Mouse (Mus musculus): ENCODE measurements around the gene Lgals2. TPM values are rescaled to one million over a fixed set of nuclear protein-coding genes. Genes with fewer than 3 reads are reported as not detected.

Lgals2 gene
- 3.4 TPM in 2 replicates for polyA plus RNA-seq (2015; fragmentation: Nextera tagmentation; extraction: Ambion mirVana)

DNA sequence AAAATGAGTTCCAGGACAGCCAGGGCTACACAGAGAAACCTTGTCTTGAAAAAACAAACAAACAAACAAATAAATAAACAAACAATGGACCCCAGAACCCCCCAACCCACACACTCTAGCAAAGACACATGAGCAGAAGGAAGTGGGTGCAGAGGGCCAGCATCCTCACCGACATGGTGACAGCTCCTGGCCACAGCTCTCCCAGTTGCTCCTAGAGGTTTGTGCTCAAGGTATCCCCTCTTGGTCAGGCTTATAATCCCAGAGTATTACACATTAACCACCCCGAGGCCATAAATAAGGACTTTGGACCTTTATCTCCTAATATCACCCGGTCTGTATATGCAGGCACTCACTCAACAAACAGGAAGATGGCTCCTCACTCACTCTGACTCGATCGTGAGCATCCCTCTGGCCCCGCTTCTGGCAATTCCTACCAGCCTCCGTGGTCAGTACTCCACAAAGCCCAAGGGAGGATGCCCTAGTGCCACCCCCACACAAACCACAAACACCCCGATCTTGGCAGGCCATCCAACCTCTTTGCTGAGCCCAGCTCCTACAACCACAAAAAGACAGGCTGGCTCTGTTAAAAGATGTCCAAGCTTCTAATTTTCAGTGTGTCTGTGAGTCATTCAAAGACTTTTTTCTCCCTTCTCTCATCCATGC lies at the start of gene Lgals2:
Gene Lgals2 (minus strand): TSS at position 227 of the 663 bp plus-strand sequence.
- peak; percentile 31 for ATAC-seq

DNA sequence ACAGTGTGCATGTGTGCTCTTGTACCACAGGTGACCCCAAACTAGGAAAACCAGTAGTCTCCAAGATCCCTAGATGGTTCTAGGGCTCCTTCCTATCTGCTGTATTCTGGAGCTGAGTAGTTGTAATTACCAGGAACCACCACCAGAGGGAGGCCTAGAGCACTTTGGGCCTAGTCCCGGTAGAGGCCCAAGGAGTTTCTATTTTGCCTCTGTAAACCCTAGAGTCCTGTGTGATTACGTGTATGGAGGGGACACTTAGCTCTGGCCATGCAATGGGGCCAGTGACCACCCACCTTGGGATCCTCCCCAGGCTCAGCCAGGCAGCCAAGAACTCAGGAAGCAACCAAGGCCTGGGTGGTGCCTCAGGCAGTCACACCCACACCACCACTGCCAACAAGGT lies 47.9 kb upstream of the Lgals2 start:
- no peaks in the 10 kb centered on the region for H3K27me3 ChIP-seq (ENCODE audit: insufficient read depth, low read length)
- peaks cover 26% of the 10 kb centered on the region for H3K4me1 ChIP-seq (ENCODE audit: insufficient read depth)
- peak overlapping the region; percentile 15; the same call in 1 of the 2 replicates for H3K4me2 ChIP-seq (ENCODE audit: low read depth, low read length)
- TF ChIP-seq CTCF (IDR thresholded peaks at IDR 0.05; ENCODE audit: low read depth) (peak; percentile 97), EP300 (IDR thresholded peaks at IDR 0.05; ENCODE audit: low read depth) (no peak)
- WGBS (ENCODE audit: insufficient replicate concordance): 6% methylated on average over 2 of the region's 2 CpGs
- no peak overlapping the region for H3K4me3 ChIP-seq (ENCODE audit: low read depth, low read length)
- peak; percentile 52 for ATAC-seq
- H3K36me3 ChIP-seq (replicated peaks; ENCODE audit: insufficient read depth, low read length): peaks cover 40% of the 10 kb centered on the region
- H3K9me3 ChIP-seq (ENCODE audit: low read length): no peaks in the 10 kb centered on the region
- DNase-seq: peak; percentile 87
- peak overlapping the region; percentile 53; the same call in 1 of the 2 replicates for H3K9ac ChIP-seq (replicated peaks)
- H3K27ac ChIP-seq (ENCODE audit: low read depth): no peak overlapping the region

More for the DNA sequence above, at the start of gene Lgals2:
- 24% methylated on average over 8 of the region's 8 CpGs for WGBS (ENCODE audit: insufficient replicate concordance)
- Histone ChIP-seq H3K9ac (replicated peaks) (no peak within 1 kb of the TSS), H3K4me2 (ENCODE audit: low read depth, low read length) (no peak within 1 kb of the TSS), H3K9me3 (ENCODE audit: low read length) (no peaks in the 10 kb centered on the region), H3K4me3 (ENCODE audit: low read depth, low read length) (no peak within 1 kb of the TSS), H3K27me3 (ENCODE audit: insufficient read depth, low read length) (no peaks in the 10 kb centered on the region), H3K36me3 (replicated peaks; ENCODE audit: insufficient read depth, low read length) (no peaks in the 10 kb centered on the region), H3K4me1 (ENCODE audit: insufficient read depth) (peaks cover 28% of the 10 kb centered on the region), H3K27ac (ENCODE audit: low read depth) (no peak within 1 kb of the TSS)
- TF ChIP-seq CTCF (IDR thresholded peaks at IDR 0.05; ENCODE audit: low read depth) (no peak), EP300 (IDR thresholded peaks at IDR 0.05; ENCODE audit: low read depth) (no peak)
- no peak for DNase-seq

DNA sequence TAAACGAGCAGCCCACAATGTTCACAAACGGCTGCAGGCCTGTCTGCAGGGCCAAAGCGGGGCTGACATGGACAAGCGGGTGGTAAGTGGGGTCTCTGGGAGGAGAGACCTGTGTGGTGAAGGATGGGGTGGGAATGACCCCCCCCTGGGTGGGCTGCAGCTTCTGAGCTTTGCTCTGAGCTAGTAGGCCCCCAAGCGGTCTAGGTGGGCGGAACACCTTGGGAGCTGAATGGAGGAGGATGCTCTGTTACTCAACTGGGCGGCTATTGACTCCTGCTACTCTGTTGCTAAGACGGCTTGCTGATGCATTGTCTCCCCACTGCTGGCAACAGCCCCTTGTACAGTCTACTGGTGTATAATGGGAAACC lies 46.1 kb upstream of the Lgals2 start:
- Histone ChIP-seq H3K4me1 (ENCODE audit: insufficient read depth) (peaks cover 44% of the 10 kb centered on the region), H3K9ac (replicated peaks) (no peak overlapping the region; the same call in 1 of the 2 replicates), H3K4me3 (ENCODE audit: low read depth, low read length) (peak overlapping the region; percentile 83; the same call in 1 of the 2 replicates), H3K27ac (ENCODE audit: low read depth) (peak overlapping the region; percentile 84; the same call in 1 of the 2 replicates), H3K36me3 (replicated peaks; ENCODE audit: insufficient read depth, low read length) (peaks cover 22% of the 10 kb centered on the region), H3K4me2 (ENCODE audit: low read depth, low read length) (peak overlapping the region; percentile 99), H3K27me3 (ENCODE audit: insufficient read depth, low read length) (no peaks in the 10 kb centered on the region), H3K9me3 (ENCODE audit: low read length) (no peaks in the 10 kb centered on the region)
- TF ChIP-seq EP300 (IDR thresholded peaks at IDR 0.05; ENCODE audit: low read depth) (no peak), CTCF (IDR thresholded peaks at IDR 0.05; ENCODE audit: low read depth) (no peak)
- no peak for ATAC-seq
- 65% methylated on average over 8 of the region's 8 CpGs for WGBS (ENCODE audit: insufficient replicate concordance)
- no peak for DNase-seq

DNA sequence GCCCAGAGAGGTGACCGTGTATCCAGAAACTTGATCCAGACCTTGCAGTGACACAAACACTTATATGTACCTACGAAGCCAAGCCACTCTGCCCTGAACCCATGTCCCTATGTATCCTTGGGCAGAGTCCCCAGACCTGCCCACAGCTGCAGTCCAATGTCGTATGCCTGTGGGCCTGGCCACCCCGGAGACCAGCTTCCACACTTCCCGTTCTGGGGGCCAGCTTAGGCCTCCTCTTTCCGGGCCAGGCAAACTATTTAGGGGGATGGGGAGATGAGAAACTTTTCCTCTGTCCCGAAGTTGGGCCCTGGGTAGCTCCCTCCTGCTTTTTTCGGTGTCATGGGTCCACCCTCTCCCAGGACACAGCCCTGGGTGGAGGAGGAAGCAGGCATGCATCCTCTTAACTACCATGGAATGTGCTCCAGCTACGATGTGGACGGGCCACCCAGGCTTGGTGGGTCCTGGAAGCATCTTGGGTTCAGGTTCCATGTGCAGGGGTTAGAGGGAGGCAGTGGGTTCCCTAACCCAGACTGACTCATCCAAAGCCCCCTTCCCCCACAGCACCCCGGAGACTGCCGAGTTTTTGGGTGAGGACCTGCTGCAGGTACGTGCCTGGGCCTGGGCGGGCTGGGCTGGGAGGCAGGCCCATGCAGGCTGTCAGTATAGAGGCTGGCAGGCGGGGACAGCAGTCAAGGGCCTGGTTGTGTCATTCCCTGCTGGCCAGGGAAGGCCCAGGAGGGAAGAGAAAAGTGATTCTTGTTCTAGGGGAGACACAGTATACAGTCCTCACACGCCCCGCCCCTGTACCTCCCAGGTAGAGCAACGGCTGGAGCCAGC lies 45.5 kb upstream of the Lgals2 start:
- Histone ChIP-seq H3K9ac (replicated peaks) (peak overlapping the region; percentile 82), H3K4me1 (ENCODE audit: insufficient read depth) (peaks cover 50% of the 10 kb centered on the region), H3K9me3 (ENCODE audit: low read length) (no peaks in the 10 kb centered on the region), H3K27ac (ENCODE audit: low read depth) (peak overlapping the region; percentile 84), H3K27me3 (ENCODE audit: insufficient read depth, low read length) (no peaks in the 10 kb centered on the region), H3K36me3 (replicated peaks; ENCODE audit: insufficient read depth, low read length) (peaks cover 17% of the 10 kb centered on the region; the same call in 1 of the 2 replicates), H3K4me3 (ENCODE audit: low read depth, low read length) (peak overlapping the region; percentile 83), H3K4me2 (ENCODE audit: low read depth, low read length) (peak overlapping the region; percentile 99)
- ATAC-seq (no peak), DNase-seq (peak; percentile 41)
- TF ChIP-seq EP300 (IDR thresholded peaks at IDR 0.05; ENCODE audit: low read depth): no peak
- TF ChIP-seq CTCF (IDR thresholded peaks at IDR 0.05; ENCODE audit: low read depth): no peak
- 26% methylated on average over 18 of the region's 18 CpGs for WGBS (ENCODE audit: insufficient replicate concordance)

DNA sequence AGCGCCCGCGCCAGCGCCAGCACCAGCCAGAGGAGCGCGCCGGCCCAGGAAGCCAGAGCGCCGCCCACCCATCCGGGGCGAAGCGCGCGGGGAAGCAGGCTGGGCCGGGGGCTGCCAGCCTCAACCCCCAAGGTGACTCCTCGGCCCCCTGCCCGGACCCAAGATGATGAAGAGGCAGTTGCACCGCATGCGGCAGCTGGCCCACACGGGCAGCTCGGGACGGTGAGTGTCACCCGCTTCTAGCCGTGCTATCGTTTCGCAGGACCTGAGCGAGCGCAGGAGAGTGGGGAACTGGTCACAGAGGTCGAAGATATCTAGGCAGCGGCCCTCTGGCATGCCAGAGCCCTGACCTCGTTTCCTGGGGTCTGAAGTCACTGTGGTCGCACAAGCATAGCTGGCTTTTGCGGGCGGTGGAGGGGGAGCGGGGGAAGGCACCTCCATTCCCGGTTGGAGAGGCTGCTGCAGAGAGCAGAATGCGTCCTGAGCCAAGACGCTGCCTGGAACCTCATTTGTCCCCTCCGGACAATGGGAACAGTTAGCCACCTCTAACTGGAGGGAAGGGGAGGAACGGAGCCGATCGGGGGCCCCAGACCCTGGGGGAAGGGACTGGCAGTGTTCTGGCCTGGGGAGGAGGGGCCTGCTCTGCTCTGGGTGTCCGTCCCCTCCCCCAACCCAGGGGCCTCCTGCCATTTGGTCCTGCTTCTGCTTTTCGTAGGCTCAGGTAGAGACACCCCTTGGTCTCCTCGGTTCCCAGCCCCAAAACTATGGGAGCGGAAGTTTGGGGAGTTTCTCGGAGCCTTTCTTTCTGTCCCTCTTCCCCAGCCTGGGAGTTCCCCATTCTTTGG lies 44.6 kb upstream of the Lgals2 start, which contains the start of gene Sh3bp1:
Gene Sh3bp1 (plus strand): TSS at position 29 of the 845 bp plus-strand sequence.
- Histone ChIP-seq H3K4me2 (ENCODE audit: low read depth, low read length) (peak within 1 kb of the TSS; percentile 99), H3K36me3 (replicated peaks; ENCODE audit: insufficient read depth, low read length) (peaks cover 13% of the 10 kb centered on the region; the same call in 1 of the 2 replicates), H3K9ac (replicated peaks) (peak within 1 kb of the TSS; percentile 82), H3K27ac (ENCODE audit: low read depth) (peak within 1 kb of the TSS; percentile 84), H3K27me3 (ENCODE audit: insufficient read depth, low read length) (no peaks in the 10 kb centered on the region), H3K4me1 (ENCODE audit: insufficient read depth) (peaks cover 59% of the 10 kb centered on the region), H3K9me3 (ENCODE audit: low read length) (no peaks in the 10 kb centered on the region), H3K4me3 (ENCODE audit: low read depth, low read length) (peak within 1 kb of the TSS; percentile 83)
- TF ChIP-seq CTCF (IDR thresholded peaks at IDR 0.05; ENCODE audit: low read depth): no peak
- TF ChIP-seq EP300 (IDR thresholded peaks at IDR 0.05; ENCODE audit: low read depth): no peak
- ATAC-seq (peak; percentile 58), DNase-seq (peak; percentile 81)
- WGBS (ENCODE audit: insufficient replicate concordance): under 1% methylated on average over 42 of the region's 47 CpGs
